Mouse (Mus musculus): ENCODE measurements around the gene Doc2b.

Doc2b gene

DNA sequence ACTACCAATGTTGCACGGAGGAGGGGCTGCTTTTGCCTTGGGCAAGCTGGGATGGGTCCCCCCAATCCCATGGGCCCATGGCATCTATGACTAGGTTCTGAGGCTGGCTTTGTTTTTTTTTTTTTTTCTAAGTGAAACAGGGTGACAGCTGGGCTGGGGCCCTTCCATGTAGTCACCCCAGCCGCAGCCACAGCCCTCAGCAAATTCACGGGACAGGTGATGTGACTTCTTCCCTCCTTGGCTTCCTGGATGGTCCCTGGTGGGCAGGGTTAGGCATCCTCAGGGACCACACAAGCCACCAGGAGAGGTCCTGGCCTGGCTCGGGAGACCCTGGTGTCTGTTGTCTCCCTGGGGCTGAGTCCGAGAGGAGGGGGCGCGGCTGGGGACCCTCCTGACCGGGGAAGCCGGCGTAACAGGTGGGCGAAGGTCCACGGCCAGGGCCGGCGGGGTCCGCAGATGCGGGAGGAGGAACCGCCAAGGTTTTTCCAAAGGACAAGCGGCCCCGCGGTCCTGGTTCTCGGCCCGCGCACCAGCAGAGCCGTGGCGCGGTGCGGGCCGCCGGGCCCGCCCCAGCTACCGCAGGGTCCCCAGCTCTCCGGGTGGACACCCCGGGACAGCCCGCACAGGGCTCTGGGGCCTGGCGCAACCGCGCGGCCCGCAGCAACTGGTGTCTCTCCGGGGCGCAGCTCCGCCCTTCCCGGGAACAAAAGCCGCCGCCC is 1.1 kb downstream of the Doc2b start:
- in situ Hi-C loops (cut with MboI; ENCODE audit: low sequenced_read_pairs): no loop called here

DNA sequence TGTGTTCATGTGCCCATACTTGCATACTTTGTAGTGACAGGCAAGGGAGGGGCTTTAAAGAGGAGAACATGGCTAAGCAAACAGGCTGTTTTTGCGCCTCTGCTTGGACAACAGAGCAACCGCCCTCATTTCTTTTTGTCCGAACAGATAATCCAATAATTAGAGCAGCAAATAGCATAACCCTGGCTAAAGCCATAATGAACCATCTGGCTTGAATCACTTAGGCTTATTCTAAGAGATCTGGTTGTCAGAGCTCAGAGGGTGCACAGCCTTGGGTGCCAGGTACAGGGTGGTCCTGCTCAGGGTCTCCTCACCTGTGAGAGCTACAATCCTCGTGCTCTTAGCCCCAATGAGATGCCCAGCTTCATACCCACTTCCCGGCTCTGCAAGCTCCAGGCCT is 2.5 kb downstream of the Doc2b start:
- in situ Hi-C loops (cut with MboI; ENCODE audit: low sequenced_read_pairs): no loop called here

DNA sequence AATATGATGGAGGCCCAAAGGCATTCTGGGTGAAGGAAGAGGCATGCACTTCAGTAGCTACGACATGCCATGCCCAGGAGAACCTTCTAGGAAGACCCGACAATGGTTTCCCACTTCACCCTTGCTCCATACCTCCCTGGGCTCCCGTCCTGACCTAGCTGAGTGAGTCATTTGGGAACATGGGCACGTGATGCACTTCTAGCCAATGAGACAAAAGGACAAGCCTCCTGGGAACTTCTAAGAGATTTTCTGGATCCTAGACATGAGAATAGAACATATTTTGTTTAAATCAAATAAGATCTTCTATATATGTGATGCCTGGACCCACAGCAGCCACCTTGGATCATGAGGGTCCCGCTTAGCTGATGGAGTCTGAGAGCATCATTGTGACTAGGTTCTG is 3.3 kb downstream of the Doc2b start:
- in situ Hi-C loops (cut with MboI; ENCODE audit: low sequenced_read_pairs): no loop called here

DNA sequence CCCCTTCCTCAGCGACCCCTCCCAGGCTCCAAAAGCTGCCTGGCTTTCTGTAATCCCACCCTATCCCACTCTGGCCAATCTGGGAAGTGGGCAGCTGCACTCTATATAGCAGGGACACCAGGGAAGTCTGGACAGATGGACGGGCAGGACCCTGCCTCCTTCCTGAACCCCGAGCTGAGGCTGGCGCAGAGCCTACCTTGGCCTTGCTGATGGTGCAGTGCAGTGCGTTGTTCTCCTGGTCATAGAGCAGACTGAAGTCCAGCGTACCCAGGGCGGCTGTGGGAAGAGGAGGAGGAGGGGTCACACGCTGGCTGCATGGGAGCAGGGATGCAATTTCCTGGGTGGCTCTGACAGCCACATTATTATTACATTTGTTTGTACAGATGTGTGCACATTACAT is 10.0 kb downstream of the Doc2b start:
- in situ Hi-C loops (cut with MboI; ENCODE audit: low sequenced_read_pairs): loop anchor here (10.0 kb wide), 1 partner anchor 179 kb away; no protein-coding TSS in a partner anchor

GRCm38 (mm10) chr11:75783799-75784198 is 12.1 kb downstream of the Doc2b start:
- in situ Hi-C loops (cut with MboI; ENCODE audit: low sequenced_read_pairs): loop anchor here (10.0 kb wide), 1 partner anchor 181 kb away; no protein-coding TSS in a partner anchor

GRCm38 (mm10) chr11:75781919-75782318 is 13.9 kb downstream of the Doc2b start:
- in situ Hi-C loops (cut with MboI; ENCODE audit: low sequenced_read_pairs): loop anchor here (10.0 kb wide), 1 partner anchor 183 kb away; no protein-coding TSS in a partner anchor

DNA sequence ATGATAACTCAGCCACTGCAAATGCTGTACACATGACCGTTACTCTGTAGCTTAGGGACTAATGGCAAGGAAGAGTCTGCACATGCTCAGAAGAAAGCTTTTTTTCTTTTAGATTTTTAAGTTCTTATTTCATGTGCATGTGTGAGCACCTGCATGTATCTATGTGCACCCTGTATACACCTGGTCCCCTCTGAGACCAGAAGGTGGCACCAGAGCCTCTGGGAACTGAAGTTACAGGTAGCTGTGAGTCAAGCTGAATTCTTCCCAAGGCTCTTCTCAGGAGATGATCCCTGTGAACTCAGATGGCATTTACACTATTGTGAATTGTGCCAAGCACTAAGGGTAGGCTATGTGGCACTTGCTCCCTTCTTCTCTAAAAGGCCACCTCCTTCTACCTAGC is 19.9 kb downstream of the Doc2b start:
- in situ Hi-C loops (cut with MboI; ENCODE audit: low sequenced_read_pairs): loop anchor here (10.0 kb wide), 1 partner anchor 379 kb away; no protein-coding TSS in a partner anchor

- in situ Hi-C loops (cut with MboI; ENCODE audit: low sequenced_read_pairs): loop anchor here (5.0 to 10.0 kb wide), 2 partner anchors 130 to 382 kb away; no protein-coding TSS in a partner anchor
Measured at GRCm38 (mm10) chr11:75772562-75772961, 23.3 kb downstream of the Doc2b start.

- in situ Hi-C loops (cut with MboI; ENCODE audit: low sequenced_read_pairs): no loop called here
Measured at GRCm38 (mm10) chr11:75769206-75769605, 26.6 kb downstream of the Doc2b start.

DNA sequence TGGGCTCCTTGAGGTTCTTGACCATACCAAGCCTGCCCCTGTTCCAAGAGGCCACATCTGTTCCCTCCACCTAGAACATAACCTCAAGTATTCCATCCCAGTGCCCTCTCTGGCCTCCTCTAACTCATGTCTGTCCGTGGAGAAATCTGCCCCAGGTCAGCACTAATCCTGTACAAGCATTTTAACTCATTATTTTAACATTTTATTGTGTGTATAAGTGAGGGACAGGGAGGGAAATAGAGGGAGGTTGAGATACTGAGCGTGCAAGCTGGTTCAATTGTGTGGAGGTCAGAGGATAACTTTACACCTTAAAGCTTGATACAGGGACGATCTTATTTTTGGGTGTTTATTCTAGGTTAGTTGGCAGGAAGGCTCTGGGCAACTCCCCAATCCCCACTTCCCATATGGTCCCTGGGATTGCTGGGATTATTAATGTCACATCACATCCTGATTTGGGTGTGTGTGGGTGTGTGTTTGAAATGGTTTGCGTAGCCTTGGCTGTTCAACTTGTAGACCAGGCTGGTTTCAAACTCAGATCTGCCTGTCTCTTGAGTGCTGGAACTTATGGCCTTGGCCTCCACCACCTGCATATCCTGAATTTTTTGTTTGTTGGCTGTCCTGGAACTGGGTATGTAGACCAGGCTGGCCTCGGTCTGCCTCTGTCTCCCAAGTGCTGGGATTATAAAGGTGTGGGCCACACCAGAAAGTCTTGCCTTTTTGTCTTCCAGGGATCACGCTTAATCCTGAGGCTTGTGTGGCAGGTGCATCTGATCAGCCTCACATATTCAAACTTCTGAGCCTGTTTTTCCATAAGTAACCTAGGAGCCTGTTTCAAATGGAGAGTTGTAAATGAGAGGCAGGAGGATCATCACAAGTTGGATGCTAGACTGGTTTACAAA is 27.5 kb downstream of the Doc2b start:
- in situ Hi-C loops (cut with MboI; ENCODE audit: low sequenced_read_pairs): no loop called here

GRCm38 (mm10) chr11:75767014-75767413 is 28.8 kb downstream of the Doc2b start:
- in situ Hi-C loops (cut with MboI; ENCODE audit: low sequenced_read_pairs): no loop called here

- in situ Hi-C loops (cut with MboI; ENCODE audit: low sequenced_read_pairs): no loop called here
Measured at GRCm38 (mm10) chr11:75765161-75765560, 30.7 kb downstream of the Doc2b start.

- in situ Hi-C loops (cut with MboI; ENCODE audit: low sequenced_read_pairs): no loop called here
Measured at GRCm38 (mm10) chr11:75764521-75765023, 31.3 kb downstream of the Doc2b start.

GRCm38 (mm10) chr11:75762708-75763107 is 33.1 kb downstream of the Doc2b start:
- in situ Hi-C loops (cut with MboI; ENCODE audit: low sequenced_read_pairs): no loop called here

DNA sequence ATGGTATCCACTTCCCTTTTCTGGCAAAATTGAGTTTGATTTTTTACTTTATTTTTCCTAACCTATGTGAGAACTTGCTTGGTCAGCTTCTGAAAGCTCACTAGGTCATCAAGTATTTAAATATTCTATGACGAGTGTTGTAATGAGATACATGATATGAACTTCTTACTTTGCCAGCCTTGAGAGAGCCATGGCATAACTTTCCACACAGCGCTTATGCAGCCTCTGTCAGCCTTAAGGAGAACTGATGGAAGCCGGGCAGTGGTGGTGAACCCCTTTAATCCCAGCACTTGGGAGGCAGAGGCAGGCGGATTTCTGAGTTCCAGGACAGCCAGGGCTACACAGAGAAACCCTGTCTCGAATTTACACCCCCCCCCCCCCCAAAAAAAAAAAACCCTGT is 35.1 kb downstream of the Doc2b start:
- in situ Hi-C loops (cut with MboI; ENCODE audit: low sequenced_read_pairs): no loop called here

DNA sequence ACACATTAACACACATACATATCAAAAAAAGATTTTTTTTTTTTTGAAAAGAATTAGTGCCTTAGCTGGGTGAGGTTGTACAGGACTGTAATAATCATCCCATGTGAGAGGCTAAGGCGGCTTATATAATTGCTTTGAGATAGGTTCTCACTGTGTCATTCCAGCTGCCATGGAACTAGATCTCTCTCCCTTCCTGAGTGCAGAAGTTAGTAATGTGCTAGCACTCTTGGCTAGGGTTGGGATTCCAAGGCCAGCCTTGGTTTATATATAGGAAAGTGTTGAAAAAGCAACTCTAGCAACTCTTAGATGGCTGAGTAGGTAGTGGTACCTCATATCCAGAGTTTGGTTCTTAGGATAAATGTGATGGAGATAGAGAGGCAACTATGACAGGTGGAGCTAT is 37.3 kb downstream of the Doc2b start:
- in situ Hi-C loops (cut with MboI; ENCODE audit: low sequenced_read_pairs): no loop called here

DNA sequence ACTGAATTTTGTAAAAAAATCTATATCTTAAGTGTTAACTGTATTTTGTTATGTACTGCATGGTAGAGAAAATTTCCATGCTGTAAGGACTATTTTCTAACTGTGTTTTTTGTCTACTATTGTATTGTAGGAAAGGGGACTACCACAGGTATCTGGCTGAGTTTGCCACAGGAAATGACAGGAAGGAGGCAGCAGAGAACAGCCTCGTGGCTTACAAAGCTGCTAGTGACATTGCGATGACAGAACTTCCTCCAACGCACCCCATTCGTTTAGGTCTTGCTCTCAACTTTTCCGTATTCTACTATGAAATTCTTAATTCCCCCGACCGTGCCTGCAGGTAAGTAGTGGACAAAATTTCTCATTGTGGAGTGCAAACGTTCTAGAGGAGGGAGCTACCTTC is 39.2 kb downstream of the Doc2b start:
- in situ Hi-C loops (cut with MboI; ENCODE audit: low sequenced_read_pairs): no loop called here

DNA sequence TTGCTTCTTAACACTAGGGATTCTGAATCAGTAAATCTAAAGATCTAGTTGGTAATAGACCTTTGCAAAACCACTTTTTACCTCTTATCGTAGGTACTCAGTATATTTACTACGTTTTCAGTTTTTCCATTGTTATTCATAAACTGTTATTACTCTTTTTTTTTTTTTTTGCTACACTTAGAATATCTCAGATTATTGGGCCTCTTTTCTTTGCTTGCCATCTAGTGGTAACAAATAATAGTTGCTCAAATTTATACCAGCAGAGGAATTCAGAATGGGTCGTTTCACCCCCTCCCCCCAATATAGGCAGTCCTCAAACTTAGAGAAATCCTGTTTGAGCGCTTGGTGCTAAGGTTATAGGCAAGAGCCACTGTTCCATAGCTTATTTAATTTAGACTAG is 44.8 kb downstream of the Doc2b start:
- in situ Hi-C loops (cut with MboI; ENCODE audit: low sequenced_read_pairs): no loop called here

- in situ Hi-C loops (cut with MboI; ENCODE audit: low sequenced_read_pairs): no loop called here
Measured at GRCm38 (mm10) chr11:75750537-75750936, 45.3 kb downstream of the Doc2b start.

GRCm38 (mm10) chr11:75744761-75745160 is 51.1 kb downstream of the Doc2b start:
- in situ Hi-C loops (cut with MboI; ENCODE audit: low sequenced_read_pairs): no loop called here

DNA sequence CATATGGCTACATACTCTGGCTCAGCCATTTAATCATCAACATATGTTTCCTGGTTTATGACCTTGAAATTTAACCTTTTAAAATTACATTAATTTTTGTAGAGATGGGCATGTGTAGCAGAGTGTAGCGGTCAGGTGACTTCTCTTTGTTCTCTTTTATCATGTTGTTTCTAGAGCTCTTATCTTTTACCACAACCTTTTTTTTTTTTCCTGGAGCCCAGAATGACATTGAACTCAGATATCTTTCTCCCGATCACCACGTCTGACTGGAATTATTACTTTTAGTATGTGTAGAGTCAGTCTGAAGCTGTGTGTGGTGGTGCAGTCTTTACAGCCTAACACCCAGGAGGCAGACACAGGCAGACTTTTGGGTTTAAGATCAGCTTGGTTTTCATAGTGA is 54.2 kb downstream of the Doc2b start:
- in situ Hi-C loops (cut with MboI; ENCODE audit: low sequenced_read_pairs): no loop called here

DNA sequence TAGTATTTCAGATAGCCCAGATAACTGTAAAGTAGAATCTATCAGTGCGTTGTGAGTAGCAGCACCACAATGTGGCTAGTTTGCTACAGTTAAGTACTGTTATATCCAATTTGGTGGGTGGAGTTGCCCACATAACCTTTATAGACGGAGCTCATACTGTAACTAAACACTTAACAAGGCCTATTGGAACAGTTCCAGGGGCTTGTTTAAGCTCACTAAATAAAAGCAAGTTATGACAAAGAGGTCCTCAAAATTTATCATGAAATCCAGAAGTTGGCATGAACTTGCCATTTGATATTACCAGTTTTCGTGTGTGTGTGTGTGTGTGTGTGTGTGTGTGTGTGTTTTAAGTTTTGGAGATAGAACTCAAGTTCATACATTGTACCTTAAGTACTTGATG is 55.6 kb downstream of the Doc2b start:
- in situ Hi-C loops (cut with MboI; ENCODE audit: low sequenced_read_pairs): no loop called here
